Mouse (Mus musculus): ENCODE measurements at regions not wholly inside any gene's neighbourhood (a gene's known extent, or its start where the extent isn't known, plus 50 kb on each side); places are given as distances from the start of the nearest gene placed in this dataset.

GRCm38 (mm10) chr6:89066588-89066987 is 164.5 kb downstream of the Tpra1 start:
- TF ChIP-seq POLR2A (IDR thresholded peaks at IDR 0.05; ENCODE audit: low read depth, low read length) = no peak
- TF ChIP-seq CTCF (IDR thresholded peaks at IDR 0.05; ENCODE audit: extremely low read depth, insufficient read depth, insufficient read length, insufficient replicate concordance) = no peak

All from spleen, adult 2 months (tissue).